Mouse (Mus musculus) cerebellum, postnatal 10 days (tissue): Measurements from ENCODE around the gene Rpl26.

Experiments
- DNase-seq, 2 experiments: peaks; one replicate each; pipeline ENCODE4 v3.0.0; 2021; ENCODE audit warnings: mixed read lengths in 2 of 2

Gene Rpl26

DNA sequence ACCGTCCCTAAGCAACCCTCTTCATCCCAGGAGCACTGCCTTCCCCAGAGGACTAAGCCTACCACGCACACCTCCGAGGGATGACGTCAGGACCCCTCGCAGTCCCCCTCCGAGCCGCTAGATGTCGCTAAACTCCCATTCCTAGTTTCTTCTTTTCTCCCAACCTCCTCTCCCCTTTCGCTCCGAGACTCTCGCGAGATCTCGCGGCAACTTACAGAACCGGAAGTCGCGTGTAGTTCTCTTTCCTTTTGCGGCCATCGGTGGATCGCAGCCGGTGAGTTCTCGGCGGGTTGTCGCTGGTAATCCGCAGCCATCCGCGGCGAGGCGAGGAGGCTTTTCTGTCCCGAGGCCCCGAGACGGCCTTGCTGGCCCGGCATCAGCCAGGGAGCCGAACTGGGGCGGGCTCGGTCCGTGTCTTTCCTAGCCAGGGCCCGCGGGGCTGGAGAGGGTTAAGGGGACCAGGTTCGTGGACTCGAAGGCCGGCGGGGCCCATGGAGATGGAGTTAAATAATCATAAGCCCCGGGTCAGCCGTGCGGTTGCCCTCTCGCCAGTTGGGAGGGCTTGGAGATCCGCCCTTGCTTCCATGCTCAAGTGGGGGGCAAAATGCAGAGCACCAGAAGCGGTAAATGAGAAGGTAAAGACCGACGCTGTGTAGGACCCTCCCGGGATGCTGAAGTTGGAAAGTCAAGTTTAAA, at the start of gene Rpl26:
TSS of gene Rpl26 (plus strand) at position 233 of the 696 bp plus-strand sequence.
- DNase-seq, result peak; percentile 99

DNA sequence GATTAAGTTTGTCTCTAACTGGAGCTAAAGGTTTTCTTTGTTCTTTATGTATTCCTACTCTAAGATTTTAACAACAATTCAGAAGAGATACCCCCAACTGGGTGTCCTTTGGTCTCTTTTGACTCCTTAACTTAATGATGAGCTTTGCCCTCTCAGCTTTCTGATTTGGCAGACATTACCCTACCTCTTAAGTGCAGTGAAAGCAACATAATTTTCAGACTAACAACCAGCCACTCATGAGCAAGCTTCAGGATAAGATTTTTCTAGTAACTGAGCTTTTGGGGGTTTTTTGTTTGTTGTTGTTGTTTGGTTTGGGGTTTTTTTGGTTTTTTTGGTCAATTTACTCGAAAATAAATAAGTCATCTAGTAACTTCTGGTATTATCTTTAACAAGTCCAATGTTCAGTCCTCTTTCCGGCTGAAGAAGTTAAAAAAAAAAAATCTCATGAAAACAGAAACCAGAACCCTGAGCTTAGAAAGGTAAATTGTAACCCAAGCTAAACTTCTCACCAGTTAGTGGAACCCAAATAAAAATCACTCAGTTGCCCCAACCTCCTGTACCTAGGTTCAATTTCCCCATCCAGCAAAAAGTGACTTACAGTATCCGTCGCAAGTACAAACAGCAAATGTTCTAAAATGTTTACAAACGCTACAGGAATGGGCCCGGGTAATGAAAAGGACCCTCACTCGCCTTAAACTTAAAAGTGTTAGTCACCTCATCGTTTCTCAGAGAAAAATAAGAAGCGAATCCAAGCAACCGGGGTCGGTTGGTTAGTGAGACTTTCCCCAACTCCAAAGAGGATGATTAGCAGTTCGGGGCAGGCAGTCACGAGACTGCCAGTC, 49.5 kb upstream of the Rpl26 start:
- no peak for DNase-seq

DNA sequence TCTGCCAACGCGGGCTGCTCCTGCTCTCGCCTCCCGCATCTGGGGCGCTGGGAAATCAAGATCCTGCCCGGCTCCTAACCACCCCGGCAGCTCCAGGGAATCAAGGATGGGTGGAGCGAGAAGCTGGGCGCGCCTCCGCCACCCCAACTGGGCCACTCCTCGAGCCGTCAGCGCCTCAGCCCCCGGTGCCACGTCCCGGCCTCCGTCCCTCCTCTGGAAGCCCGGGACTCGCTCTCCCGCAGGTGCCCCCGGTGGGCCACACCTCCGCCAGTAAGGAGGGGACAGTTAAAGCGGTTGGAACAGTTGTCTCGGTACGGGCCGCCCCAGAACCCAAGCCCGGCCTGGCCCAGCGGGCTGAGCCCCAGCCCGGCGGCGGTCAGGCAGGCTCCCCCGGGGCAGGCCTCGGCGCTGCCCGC, 48.9 kb upstream of the Rpl26 start:
- peak in 1 of 2 experiments; percentile 73 for DNase-seq

DNA sequence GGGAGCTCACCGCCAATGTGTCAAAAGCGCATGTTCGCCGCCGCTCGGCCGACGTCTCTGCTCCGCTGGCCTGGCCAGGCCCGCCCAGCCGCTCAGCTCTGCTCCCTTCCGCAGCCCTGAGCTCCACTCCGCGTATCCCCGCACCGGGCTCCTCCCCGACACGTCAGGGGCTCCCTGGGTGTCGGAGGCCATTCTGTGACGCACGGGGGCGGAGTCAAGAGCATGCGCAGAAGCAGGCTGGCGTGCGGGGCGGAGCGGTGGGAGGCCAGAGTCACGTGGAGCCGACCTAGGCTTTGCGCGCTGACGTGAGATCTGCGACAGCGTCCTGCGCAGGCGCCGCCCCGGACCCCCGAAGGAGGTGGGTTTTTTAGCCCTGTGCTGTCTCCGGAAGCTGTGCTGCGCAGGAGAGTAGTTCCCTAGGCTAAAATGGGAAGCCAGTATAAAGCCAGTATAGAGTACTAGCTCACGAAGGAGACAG, 48.4 kb upstream of the Rpl26 start:
- peak; percentile 100 for DNase-seq

DNA sequence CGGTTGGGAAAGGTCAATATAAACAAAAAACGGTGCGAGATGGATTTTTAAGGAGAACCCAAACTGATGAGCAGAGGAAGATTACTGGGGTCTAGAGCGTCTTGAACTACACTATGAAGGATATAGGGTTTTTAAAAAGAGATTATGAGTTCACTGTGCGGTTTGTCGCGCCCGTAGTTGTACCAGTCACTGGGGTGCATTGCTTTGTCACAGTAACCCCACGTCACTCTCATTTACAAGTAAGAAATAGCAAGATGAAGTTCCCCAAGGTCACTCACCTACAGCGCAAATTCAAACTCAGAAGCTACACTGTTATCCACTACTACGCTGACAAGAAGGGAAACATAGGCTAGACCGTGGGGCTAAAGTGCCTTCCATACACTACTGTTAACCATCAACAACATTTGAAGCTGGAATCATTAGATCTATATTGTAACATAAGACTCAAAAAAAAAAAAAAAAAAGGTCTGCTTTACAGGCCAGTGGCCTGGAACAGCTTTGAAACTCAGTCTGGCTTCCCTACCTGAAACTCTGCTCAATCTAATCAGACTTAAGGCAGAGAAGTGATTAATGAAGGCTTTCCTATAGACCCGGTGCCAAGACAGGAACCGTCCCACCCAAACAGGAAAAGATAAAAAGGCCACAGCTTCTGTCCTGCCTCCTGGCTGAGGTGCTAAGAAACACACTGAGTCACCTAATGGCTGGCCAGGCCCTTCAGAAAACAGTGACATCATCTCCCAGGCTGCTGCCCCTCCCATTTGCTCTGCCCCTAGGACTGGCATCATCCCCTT, 47.6 kb upstream of the Rpl26 start:
- DNase-seq, result peak; percentile 16 to 20

DNA sequence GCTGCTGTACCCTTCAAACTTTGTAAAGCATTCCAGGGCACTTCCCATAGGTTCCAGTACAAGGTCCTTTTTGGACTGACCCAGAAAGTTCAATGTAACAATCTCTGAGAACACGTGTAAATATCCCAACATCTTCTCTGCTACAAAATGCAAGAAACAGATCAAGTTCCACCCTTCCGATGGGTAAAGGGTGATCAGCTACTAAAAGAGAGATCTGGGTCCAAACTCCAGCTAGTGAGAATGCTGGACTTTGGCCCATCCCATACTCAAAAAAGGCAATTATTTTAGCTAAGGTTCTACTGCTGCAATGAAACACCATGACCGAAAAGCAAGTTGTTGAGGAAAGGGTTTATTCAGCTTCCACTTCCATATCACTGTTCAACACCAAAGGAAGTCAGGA, 46.8 kb upstream of the Rpl26 start:
- DNase-seq, result no peak

DNA sequence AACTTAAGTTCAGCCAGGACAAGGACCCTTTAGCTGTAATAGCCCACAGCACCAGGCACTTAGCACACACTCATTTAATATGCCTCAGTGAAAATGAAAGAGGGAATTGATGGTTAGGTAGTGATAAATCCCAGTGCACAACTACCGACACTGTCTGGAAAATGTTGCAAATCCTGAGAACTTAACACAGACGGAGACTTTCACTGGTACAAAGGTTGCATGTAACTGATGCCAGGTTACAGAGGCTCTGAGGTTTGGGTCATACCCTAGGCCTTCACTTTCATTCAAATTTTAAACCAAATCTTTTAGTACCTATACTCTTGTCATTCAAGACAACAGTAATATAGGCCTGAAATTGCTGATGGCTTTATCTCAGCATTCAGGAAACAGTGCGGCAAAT, 44.1 kb upstream of the Rpl26 start:
- DNase-seq, result no peak

DNA sequence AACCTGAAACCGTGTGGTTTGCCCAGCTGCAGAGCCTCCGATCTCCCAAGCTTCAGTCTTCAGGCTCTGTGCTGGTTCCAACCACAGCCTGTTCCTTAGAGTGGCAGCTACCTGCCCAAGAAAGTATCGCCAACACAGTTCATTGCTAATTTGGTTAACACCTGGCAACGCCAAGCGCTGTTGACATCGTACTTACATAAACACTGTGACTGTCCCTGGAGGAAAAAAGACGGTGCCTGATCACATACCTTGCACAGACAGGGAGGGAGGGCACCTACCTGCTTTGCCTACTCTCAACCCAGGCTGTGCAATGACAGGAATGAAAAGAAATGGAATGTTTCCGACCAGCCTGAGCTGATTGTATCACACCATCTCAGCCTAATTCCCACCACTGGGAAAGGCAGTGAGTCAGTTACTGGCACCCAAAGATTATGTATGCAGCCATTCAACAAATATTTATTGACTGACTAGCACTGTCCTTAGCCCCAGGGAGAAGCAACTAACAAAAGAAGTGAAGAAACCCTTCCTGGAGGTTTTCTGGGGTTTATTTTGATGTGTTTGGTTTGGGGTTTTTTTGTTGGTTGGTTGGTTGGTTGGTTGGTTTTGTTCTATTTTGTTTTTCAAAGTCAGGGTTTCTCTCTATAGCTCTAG, 41.3 kb upstream of the Rpl26 start:
- DNase-seq, result no peak

DNA sequence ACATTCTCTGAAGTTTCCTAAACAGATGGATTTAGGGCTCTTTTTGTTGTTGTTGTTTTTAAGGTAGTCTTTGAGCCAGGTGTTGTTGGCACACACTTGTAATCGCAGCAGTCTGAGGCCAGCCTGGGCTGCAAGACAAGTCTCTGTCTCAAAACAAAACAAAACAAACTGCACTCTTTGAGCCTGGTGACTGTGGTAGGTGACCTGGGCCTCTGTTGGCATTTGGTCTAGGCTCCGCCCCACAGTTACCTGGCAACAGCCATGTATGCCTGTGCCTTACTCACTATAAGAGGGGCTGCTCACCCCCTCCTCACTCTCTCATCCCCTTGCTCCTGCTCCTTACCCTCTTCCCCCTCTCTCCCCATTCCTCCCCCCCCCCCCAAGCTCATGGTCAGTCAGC, 39.1 kb upstream of the Rpl26 start:
- no peak for DNase-seq

DNA sequence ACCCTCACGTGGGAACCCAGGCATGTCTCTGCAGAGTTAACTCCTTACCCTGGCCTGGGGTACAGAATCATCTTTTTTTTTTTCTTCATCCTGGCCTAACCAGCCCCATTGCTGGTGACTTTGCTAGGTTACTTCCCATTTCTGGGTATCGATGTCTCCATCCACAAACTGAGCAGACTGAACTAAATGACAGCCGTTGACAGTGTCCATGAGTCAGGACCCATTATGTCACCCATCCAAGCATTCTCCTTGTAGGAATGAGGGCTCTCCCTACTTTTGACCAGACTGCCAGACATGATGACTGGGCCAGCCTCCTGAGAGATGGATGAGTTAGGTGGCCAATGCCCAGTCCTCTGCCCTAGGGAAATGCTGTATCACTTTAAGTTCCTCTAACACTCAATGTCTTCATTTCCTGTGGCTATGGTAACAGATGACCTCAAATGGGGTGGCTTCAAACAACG, 37.7 kb upstream of the Rpl26 start:
- DNase-seq, result no peak

DNA sequence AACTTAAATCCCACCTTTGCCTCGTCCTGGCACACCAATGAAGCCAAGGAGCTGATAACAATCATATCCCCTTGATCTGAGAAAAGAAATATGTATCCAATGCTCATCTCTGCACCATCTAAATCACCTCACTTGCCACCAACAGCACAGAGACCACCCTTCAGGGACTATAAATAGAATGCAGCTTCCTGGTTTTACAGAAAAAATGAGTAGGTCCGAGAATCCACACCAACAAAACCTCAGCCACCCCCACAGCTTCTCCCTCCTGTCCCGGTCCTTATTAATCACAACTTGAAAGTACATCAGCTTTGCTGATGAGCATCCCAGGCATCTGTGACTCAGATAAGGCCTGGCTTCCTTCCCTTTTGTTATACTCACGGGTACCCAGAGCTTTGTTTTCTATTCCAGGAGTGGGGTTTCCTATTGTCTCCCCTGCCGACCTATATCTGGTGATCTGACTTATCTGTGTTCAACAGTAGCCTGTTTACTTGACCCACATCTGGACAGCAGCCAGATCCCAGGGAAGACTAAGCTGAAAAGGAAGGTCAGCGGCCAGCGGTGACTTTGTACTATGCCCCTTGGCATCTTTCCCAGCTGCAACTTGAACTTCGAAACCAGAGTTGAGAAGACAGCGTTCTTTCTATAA, 36.7 kb upstream of the Rpl26 start:
- DNase-seq, result peak; percentile 17 to 23

DNA sequence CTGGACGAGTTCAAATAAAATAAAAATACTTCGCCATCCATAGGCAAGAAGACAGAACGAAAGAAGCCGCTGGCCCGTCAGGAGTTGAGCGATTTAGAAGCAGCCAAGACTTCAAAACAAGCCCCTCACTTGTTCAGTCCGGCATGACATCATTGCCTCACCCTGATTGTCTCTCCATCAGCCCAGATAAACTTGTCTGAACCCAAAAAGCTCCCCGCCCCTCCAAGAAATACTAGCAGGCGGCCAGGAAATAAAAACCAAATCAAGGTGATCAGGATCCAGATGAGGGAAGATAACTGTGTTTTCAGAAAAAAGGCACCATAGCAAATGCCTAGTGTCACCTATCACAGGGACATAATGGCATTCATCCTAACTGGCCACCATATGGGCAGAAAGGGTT, 30.1 kb upstream of the Rpl26 start:
- no peak for DNase-seq

DNA sequence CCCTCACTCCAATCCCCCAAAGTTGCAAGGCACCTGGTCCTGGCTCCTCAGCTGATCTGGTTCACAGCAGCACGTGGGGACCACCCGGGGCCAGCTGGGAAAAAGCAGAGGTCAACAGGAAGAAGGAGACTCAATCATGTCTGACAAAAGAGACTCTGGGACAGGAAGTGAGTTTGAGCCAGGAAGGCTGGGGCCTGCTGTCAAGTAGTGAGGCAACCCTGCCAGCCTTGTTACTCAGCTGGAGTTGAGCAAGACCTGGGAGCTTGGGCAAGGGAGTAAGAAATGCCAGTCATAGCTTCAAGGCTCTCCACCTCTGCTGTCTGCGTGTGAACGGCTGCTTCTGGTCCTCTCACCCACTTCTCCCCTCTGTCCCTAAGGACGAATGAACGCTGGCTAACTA, 29.6 kb upstream of the Rpl26 start, which contains the start of gene Ndel1:
TSS of gene Ndel1 (minus strand) at position 111 of the 400 bp plus-strand sequence.
- no peak for DNase-seq

DNA sequence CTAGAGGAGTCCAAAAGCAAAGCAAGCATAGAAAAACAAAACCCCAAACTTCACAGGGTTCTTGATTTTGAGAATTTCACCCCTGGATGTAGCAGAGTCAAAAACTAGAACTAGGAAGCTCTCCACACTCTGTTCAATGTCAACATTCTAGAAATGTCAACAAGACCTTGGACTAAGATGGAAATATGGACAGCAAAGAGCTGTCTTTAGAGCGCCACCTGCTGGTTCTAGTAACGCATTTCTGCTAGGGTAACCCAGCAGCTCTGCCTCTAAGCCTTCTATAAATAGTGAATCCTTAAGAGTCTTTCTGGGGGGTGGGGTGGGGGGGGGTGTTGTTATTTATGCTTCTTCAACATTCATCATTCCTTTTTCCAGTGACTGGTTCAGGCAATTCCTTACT, 26.5 kb upstream of the Rpl26 start:
- DNase-seq, result peak; percentile 80 to 86

DNA sequence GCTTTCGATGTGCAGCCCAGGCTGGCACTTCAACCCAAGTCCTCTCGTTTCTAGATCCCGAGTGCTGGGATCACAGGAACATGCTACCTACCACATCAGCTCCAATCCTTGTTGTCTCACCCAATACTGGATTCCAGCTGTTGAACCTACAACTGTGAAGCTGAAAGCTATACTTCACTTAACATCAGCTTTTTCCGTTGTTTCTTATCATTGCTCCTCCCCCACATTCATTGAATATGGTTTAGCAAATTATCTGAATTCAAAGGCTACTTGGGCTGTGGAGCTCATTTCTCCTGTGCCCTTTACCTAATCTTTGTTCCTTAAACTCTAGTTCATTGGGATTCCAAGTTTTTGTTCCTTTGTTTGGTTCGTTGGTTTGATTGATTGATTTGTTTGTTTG, 22.6 kb upstream of the Rpl26 start:
- DNase-seq, result no peak

DNA sequence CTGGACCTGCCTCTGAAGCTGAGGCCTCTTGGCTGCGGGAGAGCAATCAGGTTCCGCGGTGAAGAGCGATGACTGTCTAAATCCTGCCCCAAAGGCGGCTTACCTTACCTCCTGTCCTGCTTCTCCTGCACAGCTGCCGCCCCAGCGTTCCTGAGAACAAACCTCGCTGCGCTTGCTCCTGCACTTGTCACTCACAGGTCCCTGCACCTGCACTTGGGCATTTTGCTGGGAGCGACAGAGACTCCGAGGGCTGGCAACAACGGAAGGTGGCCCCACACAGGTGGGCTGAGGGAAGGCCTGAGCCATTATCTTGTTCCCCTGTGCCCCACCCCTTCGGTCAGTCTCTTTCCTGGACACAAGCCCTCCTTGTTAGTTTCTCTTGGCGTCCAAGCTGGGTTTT, 19.3 kb upstream of the Rpl26 start:
- no peak for DNase-seq

DNA sequence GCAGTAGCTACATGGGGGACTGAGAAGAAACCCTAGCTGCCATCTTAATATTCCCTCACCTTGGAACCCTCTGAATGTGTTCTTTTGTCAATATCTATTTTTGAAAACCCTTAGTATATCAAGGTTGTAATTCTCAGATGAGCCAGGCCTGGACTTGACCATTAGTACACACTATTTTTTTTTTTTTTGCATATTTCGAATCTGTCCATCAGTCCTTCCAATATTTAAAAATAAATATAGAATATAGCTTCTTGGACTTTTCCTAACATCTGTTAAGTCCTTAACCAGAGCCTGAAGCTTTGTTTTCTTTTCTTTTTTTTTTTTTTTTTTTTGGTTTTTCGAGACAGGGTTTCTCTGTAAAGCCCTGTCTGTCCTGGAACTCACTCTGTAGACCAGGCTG, 17.5 kb upstream of the Rpl26 start:
- no peak for DNase-seq

DNA sequence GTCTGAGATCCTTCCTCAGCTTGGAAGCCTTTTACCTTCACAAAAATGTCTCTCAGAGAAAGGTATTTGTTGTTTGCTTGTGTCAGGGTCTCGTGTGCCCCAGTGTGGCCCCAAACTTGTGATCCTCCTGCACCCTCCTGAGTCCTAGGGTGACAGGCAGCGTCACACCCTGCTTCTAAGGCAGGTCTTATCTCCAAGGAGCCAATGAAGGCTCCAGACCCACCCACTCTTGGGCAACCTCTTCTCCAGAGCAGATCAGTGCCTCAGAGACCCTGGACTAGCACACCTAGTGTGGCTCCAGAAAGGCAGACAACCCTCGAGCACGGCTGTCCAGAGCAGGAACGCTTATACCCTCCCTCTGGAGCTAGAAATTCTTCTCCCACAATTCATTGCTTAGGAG, 17.0 kb upstream of the Rpl26 start:
- DNase-seq, result no peak

DNA sequence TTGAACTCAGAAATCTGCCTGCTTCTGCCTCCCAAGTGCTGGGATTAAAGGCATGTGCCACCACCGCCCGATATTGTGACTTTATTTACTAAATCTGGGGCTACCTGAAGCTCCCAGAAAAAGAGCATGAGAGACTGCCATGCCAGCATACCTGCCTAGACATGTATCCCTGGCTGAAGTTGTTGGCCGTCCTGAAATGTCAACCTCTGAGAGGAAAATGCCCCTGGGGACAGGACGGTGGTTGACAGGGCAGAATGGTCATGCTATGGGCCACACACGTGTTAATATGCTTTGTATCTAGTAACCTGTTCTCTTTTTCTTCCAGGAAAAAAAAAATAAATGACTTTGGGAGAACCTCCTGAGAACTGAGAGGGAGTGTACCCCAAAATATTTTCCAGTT, 15.3 kb upstream of the Rpl26 start:
- DNase-seq, result no peak

DNA sequence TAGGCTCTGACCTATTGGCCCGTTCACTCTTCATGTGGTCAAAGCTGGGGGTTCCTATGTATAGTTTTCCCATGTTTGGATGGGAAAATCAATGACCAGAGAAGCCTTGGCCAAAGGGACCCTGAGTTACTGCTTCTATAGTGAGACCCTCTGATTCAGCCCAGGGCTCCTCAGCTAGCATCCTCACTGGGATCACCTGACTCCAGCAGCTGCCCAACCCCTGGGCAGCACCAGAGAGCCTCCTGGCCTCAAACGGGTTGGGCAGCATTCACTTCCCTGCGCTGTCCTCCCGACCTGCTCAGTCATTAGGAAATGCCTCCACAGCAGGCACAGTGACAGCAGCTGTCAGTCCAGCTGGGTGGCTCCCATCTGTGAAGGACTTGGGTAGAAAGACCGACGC, 13.1 kb upstream of the Rpl26 start, which contains the start of gene Rnf222:
TSS of gene Rnf222 (plus strand) at position 301 of the 400 bp plus-strand sequence.
- no peak for DNase-seq

DNA sequence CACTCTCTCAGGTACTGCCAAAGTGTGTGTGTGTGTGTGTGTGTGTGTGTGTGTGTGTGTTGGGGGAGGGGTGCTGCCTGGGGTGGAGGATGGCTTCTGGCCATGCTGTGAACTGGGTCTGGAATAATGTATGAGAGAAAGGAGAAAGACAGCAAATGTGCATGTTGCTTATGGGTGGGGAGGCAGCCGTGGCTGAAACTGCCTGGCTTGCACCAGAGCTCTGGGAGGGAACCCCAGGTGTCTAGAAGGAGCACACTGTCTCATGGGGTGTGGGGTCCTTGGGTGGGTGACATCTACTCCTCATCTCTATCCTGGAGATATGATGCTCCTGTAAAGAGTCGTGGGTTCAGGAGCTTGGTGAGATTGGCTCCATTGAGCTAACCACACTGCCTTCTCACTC, 12.7 kb upstream of the Rpl26 start:
- peak; percentile 28 to 43 for DNase-seq

DNA sequence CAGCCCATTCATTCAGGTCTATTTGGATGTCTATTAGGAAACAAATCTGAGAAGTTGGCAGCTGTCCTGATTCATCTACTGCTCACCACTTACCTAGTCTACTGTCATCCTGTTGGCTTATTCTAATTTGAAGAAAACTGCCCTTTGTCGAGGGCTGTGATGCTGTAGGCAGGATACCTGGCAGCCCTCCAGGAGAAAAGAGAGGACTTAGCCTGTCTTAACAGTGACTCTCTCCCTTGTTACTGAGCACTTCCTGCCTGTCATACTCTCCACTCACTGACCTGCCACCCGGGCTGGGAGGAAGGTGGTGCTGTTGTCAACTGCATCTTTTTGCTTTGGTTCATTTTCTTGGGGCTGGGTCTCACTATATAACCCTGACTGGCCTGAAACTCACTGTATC, 10.8 kb upstream of the Rpl26 start:
- DNase-seq, result peak; percentile 37 to 51
